Mouse (Mus musculus): Measurements from ENCODE around the gene Fut9. TPM values are rescaled to one million over a fixed set of nuclear protein-coding genes. Genes with fewer than 3 reads are reported as not detected.

Fut9 gene
- not detected for total RNA-seq (2023)

DNA sequence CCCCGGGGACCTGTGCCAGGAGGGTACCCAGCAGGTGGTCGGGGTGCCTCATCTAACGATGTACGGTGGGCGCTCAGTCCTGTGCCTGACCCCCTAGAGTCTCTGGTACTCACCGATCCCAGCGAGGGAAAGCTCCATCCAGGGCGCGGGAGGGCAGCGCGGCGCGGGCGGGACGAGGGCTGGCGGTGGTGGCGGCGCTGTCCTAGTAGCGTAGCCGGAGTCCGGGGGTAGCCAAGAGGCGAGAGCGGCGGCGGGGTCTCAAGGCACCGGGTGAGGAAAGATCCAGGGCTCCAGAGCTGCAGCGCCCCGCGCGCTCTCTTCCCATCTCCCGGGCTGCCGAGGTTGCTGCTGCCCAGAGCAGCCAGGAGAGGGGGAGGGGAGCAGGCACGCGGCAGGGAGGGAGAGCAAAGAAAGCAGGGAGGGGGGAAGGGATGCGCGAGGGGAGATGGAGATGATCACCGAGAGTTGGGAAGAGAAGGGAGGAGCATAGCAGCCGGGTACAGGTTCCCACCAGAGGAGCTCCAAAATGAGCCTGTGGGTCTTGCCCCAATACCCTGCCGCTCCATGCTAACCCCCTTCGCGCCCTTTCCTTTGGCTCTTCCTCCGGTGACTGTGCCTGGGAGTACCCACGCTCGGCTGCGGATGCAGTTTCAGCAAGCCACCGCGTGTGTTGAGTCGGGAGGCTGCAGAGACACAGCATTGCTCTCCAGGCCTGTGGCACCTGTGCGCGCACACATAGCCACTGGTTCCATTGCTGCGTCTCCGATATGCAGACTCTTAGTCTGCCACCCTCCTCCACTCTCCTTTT, at the start of gene Fut9:
Fut9 (minus strand) TSS at position 769 of the 808 bp plus-strand sequence.

